Mouse (Mus musculus): Measurements from ENCODE around the gene Tdrd9. TPM values are rescaled to one million over a fixed set of nuclear protein-coding genes. Genes with fewer than 3 reads are reported as not detected.
A peak's percentile ranks its signal among the peaks of the same experiment; 100 is the strongest.

The Tdrd9 gene
- total and polyA plus RNA-seq, 3 experiments, result 28.9 to 46.5 TPM; not detected in 1

- H3K9me3 ChIP-seq (replicated peaks; ENCODE audit: insufficient read depth, low read length), result peaks cover 7% of the 10 kb centered on the region
- H3K9ac ChIP-seq (ENCODE audit: control insufficient read depth, low read depth, low read length, poor library complexity, severe bottlenecking), result no peak overlapping the region
- no peaks in the 10 kb centered on the region for H3K4me1 ChIP-seq (ENCODE audit: control insufficient read depth in 1 of 2, insufficient read depth in 2 of 2, low read length in 2 of 2)
- H3K27me3 ChIP-seq (ENCODE audit: control insufficient read depth in 1 of 2, insufficient read depth in 2 of 2, low read length in 2 of 2), result no peaks in the 10 kb centered on the region
- no peaks in the 10 kb centered on the region for H3K79me2 ChIP-seq (ENCODE audit: control insufficient read depth, insufficient read depth, low read length, poor library complexity)
- TF ChIP-seq UBTF (IDR thresholded peaks at IDR 0.05; ENCODE audit: borderline replicate concordance, insufficient read depth, low read depth, low read length) (no peak), E2F4 (IDR thresholded peaks at IDR 0.05; ENCODE audit: borderline replicate concordance, low read depth, low read length) (no peak), POLR2AphosphoS2 (IDR thresholded peaks at IDR 0.05; ENCODE audit: low read length) (no peak), MAZ (IDR thresholded peaks at IDR 0.05; ENCODE audit: low read depth, low read length) (no peak), MYC (IDR thresholded peaks at IDR 0.05; ENCODE audit: low read depth, low read length) (no peak), NRF1 (IDR thresholded peaks at IDR 0.05; ENCODE audit: insufficient read depth, low read depth, low read length, poor library complexity, severe bottlenecking) (no peak), USF2 (IDR thresholded peaks at IDR 0.05; ENCODE audit: borderline replicate concordance in 1 of 2, insufficient read depth in 1 of 2, low read depth in 1 of 2, low read length in 2 of 2) (no peak), ZNF384 (IDR thresholded peaks at IDR 0.05; ENCODE audit: low read depth, low read length) (no peak), GABPA (IDR thresholded peaks at IDR 0.05; ENCODE audit: low read depth, low read length) (no peak)
- H3K36me3 ChIP-seq (ENCODE audit: control insufficient read depth in 1 of 2, insufficient read depth in 2 of 2, low read length in 2 of 2), result no peaks in the 10 kb centered on the region
- H3K27ac ChIP-seq (ENCODE audit: control insufficient read depth, low read depth, low read length), result no peak overlapping the region
- DNase-seq (ENCODE audit: low read depth, low spot score), result no peak
- no peak overlapping the region for H3K4me3 ChIP-seq (ENCODE audit: control insufficient read depth in 1 of 2, insufficient read depth in 1 of 2, low read depth in 2 of 2, low read length in 2 of 2)
Measured at GRCm38 (mm10) chr12:112079911-112080310, 108.6 kb downstream of the Tdrd9 start.

DNA sequence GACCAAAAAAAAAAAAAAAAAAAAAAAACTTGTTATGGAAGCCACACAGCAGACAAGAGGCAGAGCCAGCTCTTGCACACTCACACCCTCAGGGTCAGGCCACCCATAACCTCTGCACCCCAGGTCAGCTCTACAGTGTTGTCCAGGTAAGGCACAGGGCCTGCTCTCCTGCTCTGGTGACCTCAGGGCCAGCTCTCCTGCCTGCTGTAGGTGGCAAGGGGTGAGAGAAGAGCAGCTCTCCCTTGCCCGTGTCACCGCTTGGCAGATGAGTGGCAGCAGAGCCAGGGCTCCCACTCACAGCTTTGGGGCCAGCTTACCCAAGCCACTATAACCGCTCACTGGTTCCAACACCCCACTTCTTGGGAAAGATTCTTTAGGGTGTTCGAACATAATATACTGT lies 109.6 kb downstream of the Tdrd9 start:
- H3K27me3 ChIP-seq (ENCODE audit: control insufficient read depth in 1 of 2, insufficient read depth in 2 of 2, low read length in 2 of 2), result no peaks in the 10 kb centered on the region

DNA sequence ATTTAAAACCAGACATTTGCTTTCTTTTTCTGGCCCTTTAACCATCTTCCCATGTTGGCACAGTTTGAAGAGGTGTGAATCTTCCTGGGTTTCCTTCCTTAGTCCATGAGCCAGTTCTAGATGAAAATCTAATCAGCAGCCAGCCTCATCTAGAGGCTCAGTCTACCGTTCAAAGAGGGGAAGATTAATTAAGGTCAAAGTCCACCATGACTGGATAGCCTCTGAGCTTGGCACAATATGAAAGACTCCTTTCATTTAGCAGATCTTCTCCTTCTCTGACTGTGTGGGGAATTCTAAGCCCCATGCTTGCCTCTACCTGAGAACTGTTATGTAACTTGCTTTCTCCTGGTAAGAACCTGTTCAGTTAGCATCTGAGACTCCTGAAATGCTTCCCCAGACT lies 110.9 kb downstream of the Tdrd9 start:
- TF ChIP-seq ZKSCAN1 (IDR thresholded peaks at IDR 0.05; ENCODE audit: low read depth, low read length), result 0 out of 2 replicates have a peak, but pooled peaks have one; percentile 9
- TF ChIP-seq USF2 (IDR thresholded peaks at IDR 0.05; ENCODE audit: borderline replicate concordance in 1 of 2, insufficient read depth in 1 of 2, low read depth in 1 of 2, low read length in 2 of 2), result no peak
- H3K4me1 ChIP-seq (ENCODE audit: control insufficient read depth in 1 of 2, insufficient read depth in 2 of 2, low read length in 2 of 2), result no peaks in the 10 kb centered on the region
- peaks cover 7% of the 10 kb centered on the region for H3K9me3 ChIP-seq (replicated peaks; ENCODE audit: insufficient read depth, low read length)
- no peaks in the 10 kb centered on the region for H3K36me3 ChIP-seq (ENCODE audit: control insufficient read depth in 1 of 2, insufficient read depth in 2 of 2, low read length in 2 of 2)
- H3K9ac ChIP-seq (ENCODE audit: control insufficient read depth, low read depth, low read length, poor library complexity, severe bottlenecking), result no peak overlapping the region
- H3K79me2 ChIP-seq (ENCODE audit: control insufficient read depth, insufficient read depth, low read length, poor library complexity), result no peaks in the 10 kb centered on the region
- no peaks in the 10 kb centered on the region for H3K27me3 ChIP-seq (ENCODE audit: control insufficient read depth in 1 of 2, insufficient read depth in 2 of 2, low read length in 2 of 2)
- H3K4me3 ChIP-seq (ENCODE audit: control insufficient read depth in 1 of 2, insufficient read depth in 1 of 2, low read depth in 2 of 2, low read length in 2 of 2), result no peak overlapping the region
- no peak overlapping the region for H3K27ac ChIP-seq (ENCODE audit: control insufficient read depth, low read depth, low read length)
- DNase-seq (ENCODE audit: low read depth, low spot score), result no peak

More for the DNA sequence above, 109.6 kb downstream of the Tdrd9 start:
- no peak overlapping the region for H3K27ac ChIP-seq (ENCODE audit: control insufficient read depth, low read depth, low read length)
- TF ChIP-seq SMC3 (IDR thresholded peaks at IDR 0.05; ENCODE audit: low read depth, low read length) (no peak), UBTF (IDR thresholded peaks at IDR 0.05; ENCODE audit: borderline replicate concordance, insufficient read depth, low read depth, low read length) (no peak)
- H3K4me1 ChIP-seq (ENCODE audit: control insufficient read depth in 1 of 2, insufficient read depth in 2 of 2, low read length in 2 of 2), result no peaks in the 10 kb centered on the region
- no peaks in the 10 kb centered on the region for H3K36me3 ChIP-seq (ENCODE audit: control insufficient read depth in 1 of 2, insufficient read depth in 2 of 2, low read length in 2 of 2)
- H3K9ac ChIP-seq (ENCODE audit: control insufficient read depth, low read depth, low read length, poor library complexity, severe bottlenecking), result no peak overlapping the region
- DNase-seq (ENCODE audit: low read depth, low spot score), result no peak
- H3K79me2 ChIP-seq (ENCODE audit: control insufficient read depth, insufficient read depth, low read length, poor library complexity), result no peaks in the 10 kb centered on the region
- H3K4me3 ChIP-seq (ENCODE audit: control insufficient read depth in 1 of 2, insufficient read depth in 1 of 2, low read depth in 2 of 2, low read length in 2 of 2), result no peak overlapping the region
- H3K9me3 ChIP-seq (replicated peaks; ENCODE audit: insufficient read depth, low read length), result peaks cover 6% of the 10 kb centered on the region
